Mouse (Mus musculus) hematopoietic stem cell, adult 5-6 weeks (primary cell): ENCODE measurements around the gene Supt20. TPM values are rescaled to one million over a fixed set of nuclear protein-coding genes. Genes with fewer than 3 reads are reported as not detected.
A peak's percentile ranks its signal among the peaks of the same experiment; 100 is the strongest.
"Not testable (repeated sequence)": the region's sequence is repeated elsewhere in the genome, so short reads cannot be mapped to it uniquely, and the experiment has no call there.

Source experiments
- ATAC-seq, 2 experiments: fragments of 125-278 bp in 1 of 2; replicated peaks in 1 of 2; 2 replicates each; pipeline ENCODE4 v1.8.0; 2016 to 2017; ENCODE audit warnings: inconsistent platforms in 2 of 2, mild to moderate bottlenecking in 2 of 2, moderate number of reproducible peaks in 2 of 2, low read depth in 1 of 2, moderate TSS enrichment in 1 of 2; ENCODE audit not compliant: low FRiP score in 2 of 2, poor library complexity in 2 of 2, severe bottlenecking in 2 of 2, insufficient read depth in 1 of 2, low TSS enrichment in 1 of 2
- total RNA-seq: library from RNA; stranded (forward); fragments of 172-1452, 232-1000 nt; gene quantifications from 2 replicates; pipeline ENCODE4 v1.2.3, GENCODE M21; 2017

Gene Supt20
- total RNA-seq, 1 experiment from 2014 or later: 116 TPM

GRCm38 (mm10) chr3:54685202-54685601 lies 7.4 kb upstream of the Supt20 start:
- no peak for ATAC-seq

DNA sequence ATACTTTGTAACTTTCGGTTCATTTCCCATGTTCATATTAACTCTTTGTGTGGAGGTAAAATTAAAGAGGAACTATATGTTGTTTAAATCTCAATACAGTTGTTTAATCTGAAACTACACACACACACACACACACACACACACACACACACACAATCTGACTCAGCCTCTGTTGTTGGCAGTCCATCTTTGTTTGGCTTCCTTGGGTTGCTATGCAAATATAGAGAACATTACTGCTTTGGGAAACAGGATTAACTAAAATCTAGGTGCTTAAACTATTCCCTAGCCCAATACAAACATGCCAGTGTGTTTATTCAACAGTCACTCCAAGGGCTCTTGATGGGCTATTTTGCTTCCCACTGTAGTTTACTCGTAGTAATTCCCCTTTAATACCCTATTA lies 5.4 kb upstream of the Supt20 start:
- ATAC-seq: no peak

DNA sequence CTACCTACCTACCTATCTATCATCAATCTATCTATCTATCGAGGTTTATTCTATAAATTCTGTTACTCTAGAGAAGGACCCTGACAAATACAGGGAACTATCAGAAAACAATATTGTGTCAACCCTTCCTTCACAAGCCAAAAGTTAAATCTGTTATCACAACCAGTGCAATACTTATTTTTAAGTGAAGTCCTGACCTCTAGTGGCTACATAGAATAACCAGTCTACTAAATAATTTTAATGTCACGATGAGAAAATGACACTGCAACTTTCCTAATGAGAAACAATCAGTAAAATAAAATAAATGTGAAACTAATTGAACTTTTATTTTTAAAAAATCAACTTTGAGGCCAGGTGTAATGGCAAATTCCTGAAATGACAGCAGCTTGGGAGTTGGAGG lies 3.5 kb upstream of the Supt20 start:
- ATAC-seq: no peak

DNA sequence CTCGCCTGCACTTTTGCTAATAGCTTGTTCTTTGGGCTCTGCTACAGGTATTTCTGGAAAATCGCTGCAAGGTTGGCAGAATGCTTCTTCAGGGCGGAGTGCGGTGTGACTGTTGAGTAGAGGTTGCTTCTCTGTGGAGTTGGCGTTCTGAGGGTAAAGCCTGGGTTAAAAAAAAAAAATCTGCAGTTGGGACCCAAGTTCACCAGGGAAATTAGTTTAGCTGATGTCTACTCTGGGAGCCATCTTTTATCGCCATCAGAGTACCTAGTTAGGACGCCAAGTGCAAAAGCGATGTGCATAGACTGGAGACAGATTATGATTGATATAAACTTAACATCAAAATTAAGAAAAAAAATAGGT lies 429 bp downstream of the Supt20 start:
- ATAC-seq: peak in 1 of 2 experiments; percentile 11; a peak in 1 of 4 replicates

GRCm38 (mm10) chr3:54699759-54700301 lies 7.2 kb downstream of the Supt20 start:
- ATAC-seq: no peak

- ATAC-seq: not testable (repeated sequence)
Measured at GRCm38 (mm10) chr3:54704106-54704505, 11.5 kb downstream of the Supt20 start.

DNA sequence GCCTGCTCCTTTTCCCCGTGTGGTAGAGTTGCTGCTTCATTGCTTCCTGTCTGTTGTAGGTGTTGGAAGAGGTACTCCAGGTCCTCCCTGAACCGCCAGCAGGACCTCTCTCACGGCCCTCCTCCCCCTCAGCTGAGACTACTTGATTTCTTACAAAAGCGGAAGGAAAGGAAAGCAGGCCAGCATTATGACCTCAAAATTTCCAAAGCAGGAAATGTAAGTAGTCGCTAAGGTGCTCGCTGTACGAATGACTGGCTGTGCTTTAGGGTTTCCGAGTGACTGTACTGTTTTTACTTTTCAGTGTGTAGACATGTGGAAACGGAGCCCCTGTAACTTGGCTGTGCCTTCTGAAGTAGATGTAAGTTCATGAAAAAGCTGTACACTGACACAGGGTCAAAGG lies 16.4 kb downstream of the Supt20 start:
- peak; percentile 97 to 98 for ATAC-seq

DNA sequence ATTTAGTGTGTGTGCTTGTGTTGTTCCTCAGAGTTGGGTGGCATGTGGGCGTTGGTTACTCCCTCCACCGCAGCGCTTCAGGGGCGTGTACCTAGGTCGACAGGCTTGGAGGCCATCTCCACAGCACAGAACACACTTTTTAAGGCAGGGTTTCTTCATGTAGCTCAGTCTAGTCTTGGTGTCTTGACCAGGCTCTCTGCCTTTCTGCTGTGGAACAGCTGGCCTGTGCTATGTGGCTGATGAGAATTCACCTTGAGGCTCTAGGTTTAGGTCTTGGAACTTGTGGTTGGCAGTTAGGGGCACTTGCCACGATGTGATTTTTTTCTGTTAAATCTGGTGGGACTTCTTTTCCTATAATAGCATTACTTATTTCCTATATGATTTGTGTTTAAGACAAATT lies 21.6 kb downstream of the Supt20 start, which contains the start of gene Gm21958:
Gene Gm21958 (minus strand): TSS at position 101 of the 400 bp plus-strand sequence.
- ATAC-seq: no peak

DNA sequence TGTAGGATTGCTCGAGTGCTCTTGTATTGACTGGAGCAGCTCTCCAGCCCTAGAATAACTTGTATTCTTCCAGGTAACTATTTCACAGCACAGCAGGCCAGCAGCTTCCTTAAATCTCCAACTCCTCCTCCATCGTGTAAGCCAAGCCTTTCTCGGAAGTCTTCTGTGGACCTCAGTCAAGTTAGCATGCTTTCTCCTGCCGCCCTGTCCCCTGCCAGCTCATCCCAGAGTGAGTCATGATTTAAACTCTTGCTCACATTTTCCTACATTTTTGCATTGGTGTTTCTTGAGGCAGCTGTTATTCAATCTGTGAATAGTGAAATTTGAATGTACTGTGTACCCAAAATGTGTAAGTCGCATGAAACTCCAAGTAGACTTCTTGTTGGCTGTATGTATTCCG lies 22.9 kb downstream of the Supt20 start:
- no peak for ATAC-seq

DNA sequence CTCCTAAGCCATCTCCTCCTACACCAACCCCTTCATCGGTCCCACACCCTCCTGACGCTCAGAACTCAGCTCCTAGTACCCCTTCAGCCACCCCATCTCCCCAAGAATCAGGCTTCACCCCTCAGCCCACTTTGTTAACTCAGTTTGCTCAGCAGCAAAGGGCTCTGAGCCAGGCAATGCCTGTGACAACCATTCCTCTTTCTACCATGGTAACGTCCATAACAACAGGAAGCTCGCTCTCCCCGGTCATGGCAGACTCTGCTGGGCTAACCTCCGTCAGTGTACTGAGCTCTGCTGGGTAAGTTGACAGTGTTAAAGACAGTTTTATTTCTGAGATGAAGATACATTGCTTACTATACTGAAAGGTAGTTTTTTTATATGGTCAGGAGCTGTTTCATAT lies 24.7 kb downstream of the Supt20 start:
- ATAC-seq: no peak

GRCm38 (mm10) chr3:54718947-54719346 lies 26.3 kb downstream of the Supt20 start:
- peak; percentile 81 to 86 for ATAC-seq

GRCm38 (mm10) chr3:54723741-54724500 lies 31.3 kb downstream of the Supt20 start:
- peak; percentile 86 to 90 for ATAC-seq

GRCm38 (mm10) chr3:54725344-54725743 lies 32.7 kb downstream of the Supt20 start:
- ATAC-seq: no peak

DNA sequence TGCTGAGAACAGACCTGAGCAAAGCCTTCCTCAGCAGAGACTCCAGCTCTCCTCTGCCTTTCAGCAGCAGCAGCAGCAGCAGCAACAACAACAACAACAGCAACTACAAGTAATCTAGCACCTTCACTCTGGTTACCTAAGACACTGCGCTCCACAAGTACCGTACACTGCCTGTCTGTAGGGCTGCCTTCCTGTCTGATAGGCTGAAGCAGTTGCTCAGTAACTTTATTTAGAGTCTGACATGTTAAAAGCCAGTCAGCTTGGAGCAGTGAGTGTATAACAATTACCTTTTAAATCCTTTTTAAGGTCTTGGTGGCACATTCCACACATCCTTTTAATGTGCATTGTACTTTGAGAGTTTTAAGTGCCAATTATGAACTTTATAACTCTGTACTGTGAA lies 35.0 kb downstream of the Supt20 start:
- ATAC-seq: no peak

GRCm38 (mm10) chr3:54728100-54728499 lies 35.5 kb downstream of the Supt20 start:
- no peak for ATAC-seq

DNA sequence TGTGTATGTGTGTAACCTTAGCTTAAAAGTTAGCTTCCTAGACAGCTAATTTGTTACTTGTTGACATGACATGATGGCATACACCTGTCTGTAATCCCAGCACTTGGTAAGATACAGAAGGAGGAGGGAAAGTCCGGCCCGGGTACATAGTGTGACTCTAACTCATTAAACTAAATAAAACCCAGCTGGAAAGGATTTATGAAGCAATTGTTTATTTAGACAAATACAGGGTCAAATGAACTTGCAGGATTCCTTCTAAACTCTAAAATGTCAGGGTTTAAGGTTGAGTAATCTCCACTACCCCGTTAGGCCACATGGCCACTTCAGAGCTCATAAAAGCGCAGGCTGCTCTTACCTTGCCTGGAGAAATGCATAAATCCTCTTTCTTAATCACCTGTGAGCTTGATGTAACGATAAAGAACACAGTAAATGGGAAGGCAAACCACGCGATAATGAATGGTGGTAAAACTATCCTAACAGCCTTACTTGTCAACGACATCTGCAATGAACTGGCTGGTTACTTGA lies 39.1 kb downstream of the Supt20 start:
- no peak for ATAC-seq

DNA sequence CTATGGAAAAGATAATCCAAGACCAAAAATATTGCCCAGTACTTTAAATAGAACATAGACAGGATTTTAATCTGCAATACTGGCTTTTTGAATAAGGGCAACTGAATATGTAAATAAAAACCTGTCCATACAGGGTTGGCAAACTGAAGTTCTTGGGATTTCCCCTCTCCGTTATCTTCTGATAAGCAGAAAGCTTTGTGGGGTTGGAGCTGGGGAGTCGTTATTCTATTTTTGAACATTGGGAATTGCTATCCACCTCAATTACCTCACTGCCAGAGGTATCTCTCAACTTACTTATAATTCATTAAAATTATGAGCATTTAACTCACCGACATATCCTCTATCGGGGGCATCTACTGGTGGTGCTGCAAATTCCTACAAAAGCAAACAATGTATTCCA lies 39.8 kb downstream of the Supt20 start:
- ATAC-seq: no peak

- ATAC-seq: peak; percentile 75 to 76
Measured at GRCm38 (mm10) chr3:54734411-54735246, 42.0 kb downstream of the Supt20 start.
